Mouse (Mus musculus) urinary bladder, adult 2 months (tissue): ENCODE data around the gene Sidt1. TPM values are rescaled to one million over a fixed set of nuclear protein-coding genes. Genes with fewer than 3 reads are reported as not detected.

Experiments
- polyA plus RNA-seq: library from polyadenylated mRNA; depleted of rRNA; stranded (reverse); fragments of >200 nt; gene quantifications from 2 replicates; pipeline ENCODE4 v1.2.3, GENCODE M21; 2012; rRNA removed

The Sidt1 gene
- polyA plus RNA-seq, 1 experiment: 39.2 TPM

Other genes starting within 250 kb of the Sidt1 start
- gene Atp6v1a, start 193.5 kb downstream of the Sidt1 start, polyA plus RNA-seq: 38.7 and 40.5 TPM in 2 replicates
- gene Naa50, start 193.4 kb downstream of the Sidt1 start, polyA plus RNA-seq: 20.7 and 31.9 TPM in 2 replicates
- 8.6 and 10.7 TPM in 2 replicates for gene Usf3, start 159.9 kb downstream of the Sidt1 start, polyA plus RNA-seq
- gene Spice1, start 13.9 kb upstream of the Sidt1 start, polyA plus RNA-seq: 27.1 and 41.0 TPM in 2 replicates
- gene Cfap44, start 61.6 kb upstream of the Sidt1 start, polyA plus RNA-seq: 0.04 and 0.21 TPM in 2 replicates
- 23.5 and 30.1 TPM in 2 replicates for gene Boc, start 225.7 kb upstream of the Sidt1 start, polyA plus RNA-seq